Mouse (Mus musculus): ENCODE measurements at regions not wholly inside any gene's neighbourhood (a gene's known extent, or its start where the extent isn't known, plus 50 kb on each side); places are given as distances from the start of the nearest gene placed in this dataset.

- TF ChIP-seq CTCF (IDR thresholded peaks at IDR 0.05; ENCODE audit: control insufficient read depth, insufficient read depth, low read length) (no peak), POLR2A (IDR thresholded peaks at IDR 0.05; ENCODE audit: borderline replicate concordance, control insufficient read depth, low read depth, low read length) (no peak)
- no peak overlapping the region; the same call in 1 of the 2 replicates for H3K27ac ChIP-seq (ENCODE audit: control insufficient read depth, insufficient read depth, low read depth, low read length, poor library complexity)
- WGBS, result 57% methylated on average over 4 of the region's 4 CpGs
- H3K4me1 ChIP-seq (ENCODE audit: control insufficient read depth, insufficient read depth, low read length), result peaks cover 2% of the 10 kb centered on the region
- no peak overlapping the region for H3K4me3 ChIP-seq (replicated peaks; ENCODE audit: control insufficient read depth, low read depth, low read length)
These were observed 135.7 kb upstream of the Pkn2 start for GRCm38 (mm10) chr3:143017480-143017879.

GRCm38 (mm10) chr3:143016758-143017157 lies 135.0 kb upstream of the Pkn2 start:
- H3K27ac ChIP-seq (ENCODE audit: control insufficient read depth, insufficient read depth, low read depth, low read length, poor library complexity), result no peak overlapping the region
- H3K4me3 ChIP-seq (replicated peaks; ENCODE audit: control insufficient read depth, low read depth, low read length), result no peak overlapping the region
- TF ChIP-seq POLR2A (IDR thresholded peaks at IDR 0.05; ENCODE audit: borderline replicate concordance, control insufficient read depth, low read depth, low read length), result no peak
- no peak for TF ChIP-seq CTCF (IDR thresholded peaks at IDR 0.05; ENCODE audit: control insufficient read depth, insufficient read depth, low read length)
- peaks cover 2% of the 10 kb centered on the region for H3K4me1 ChIP-seq (ENCODE audit: control insufficient read depth, insufficient read depth, low read length)
- 6% methylated on average over 5 of the region's 5 CpGs for WGBS

GRCm38 (mm10) chr3:143014421-143014820 lies 132.6 kb upstream of the Pkn2 start:
- 7% methylated on average over 4 of the region's 4 CpGs for WGBS
- Histone ChIP-seq H3K4me1 (ENCODE audit: control insufficient read depth, insufficient read depth, low read length) (peaks cover 2% of the 10 kb centered on the region), H3K4me3 (replicated peaks; ENCODE audit: control insufficient read depth, low read depth, low read length) (no peak overlapping the region), H3K27ac (ENCODE audit: control insufficient read depth, insufficient read depth, low read depth, low read length, poor library complexity) (no peak overlapping the region)
- no peak for TF ChIP-seq POLR2A (IDR thresholded peaks at IDR 0.05; ENCODE audit: borderline replicate concordance, control insufficient read depth, low read depth, low read length)
- no peak for TF ChIP-seq CTCF (IDR thresholded peaks at IDR 0.05; ENCODE audit: control insufficient read depth, insufficient read depth, low read length)

- 82% methylated on average over 3 of the region's 3 CpGs for WGBS
- no peak overlapping the region for H3K4me3 ChIP-seq (replicated peaks; ENCODE audit: control insufficient read depth, low read depth, low read length)
- H3K27ac ChIP-seq (ENCODE audit: control insufficient read depth, insufficient read depth, low read depth, low read length, poor library complexity), result no peak overlapping the region
- TF ChIP-seq POLR2A (IDR thresholded peaks at IDR 0.05; ENCODE audit: borderline replicate concordance, control insufficient read depth, low read depth, low read length) (no peak), CTCF (IDR thresholded peaks at IDR 0.05; ENCODE audit: control insufficient read depth, insufficient read depth, low read length) (no peak)
- no peaks in the 10 kb centered on the region for H3K4me1 ChIP-seq (ENCODE audit: control insufficient read depth, insufficient read depth, low read length)
These were observed 125.2 kb upstream of the Pkn2 start for GRCm38 (mm10) chr3:143007047-143007446.

GRCm38 (mm10) chr3:143001952-143002351 lies 120.1 kb upstream of the Pkn2 start:
- Histone ChIP-seq H3K27ac (ENCODE audit: control insufficient read depth, insufficient read depth, low read depth, low read length, poor library complexity) (no peak overlapping the region), H3K4me3 (replicated peaks; ENCODE audit: control insufficient read depth, low read depth, low read length) (no peak overlapping the region), H3K4me1 (ENCODE audit: control insufficient read depth, insufficient read depth, low read length) (no peaks in the 10 kb centered on the region)
- WGBS, result 81% methylated on average over 5 of the region's 5 CpGs
- TF ChIP-seq CTCF (IDR thresholded peaks at IDR 0.05; ENCODE audit: control insufficient read depth, insufficient read depth, low read length), result no peak

- no peaks in the 10 kb centered on the region for H3K4me1 ChIP-seq (ENCODE audit: control insufficient read depth, insufficient read depth, low read length)
- TF ChIP-seq CTCF (IDR thresholded peaks at IDR 0.05; ENCODE audit: control insufficient read depth, insufficient read depth, low read length) (no peak), POLR2A (IDR thresholded peaks at IDR 0.05; ENCODE audit: borderline replicate concordance, control insufficient read depth, low read depth, low read length) (no peak)
- no peak overlapping the region for H3K27ac ChIP-seq (ENCODE audit: control insufficient read depth, insufficient read depth, low read depth, low read length, poor library complexity)
- no peak overlapping the region for H3K4me3 ChIP-seq (replicated peaks; ENCODE audit: control insufficient read depth, low read depth, low read length)
- 18% methylated on average over 3 of the region's 3 CpGs for WGBS
These were observed 114.4 kb upstream of the Pkn2 start for GRCm38 (mm10) chr3:142995981-142996743.

- no peak for TF ChIP-seq CTCF (IDR thresholded peaks at IDR 0.05; ENCODE audit: control insufficient read depth, insufficient read depth, low read length)
- TF ChIP-seq POLR2A (IDR thresholded peaks at IDR 0.05; ENCODE audit: borderline replicate concordance, control insufficient read depth, low read depth, low read length), result no peak
- whole genome bisulfite sequencing, result 85% methylated on average over 5 of the region's 5 CpGs
- H3K4me3 ChIP-seq (replicated peaks; ENCODE audit: control insufficient read depth, low read depth, low read length), result no peak overlapping the region
- no peaks in the 10 kb centered on the region for H3K4me1 ChIP-seq (ENCODE audit: control insufficient read depth, insufficient read depth, low read length)
- no peak overlapping the region for H3K27ac ChIP-seq (ENCODE audit: control insufficient read depth, insufficient read depth, low read depth, low read length, poor library complexity)
These were observed 102.7 kb upstream of the Pkn2 start for GRCm38 (mm10) chr3:142984547-142984946.

- TF ChIP-seq CTCF (IDR thresholded peaks at IDR 0.05; ENCODE audit: control insufficient read depth, insufficient read depth, low read length) (no peak), POLR2A (IDR thresholded peaks at IDR 0.05; ENCODE audit: borderline replicate concordance, control insufficient read depth, low read depth, low read length) (no peak)
- H3K4me1 ChIP-seq (ENCODE audit: control insufficient read depth, insufficient read depth, low read length), result no peaks in the 10 kb centered on the region
- WGBS, result 79% methylated on average over 3 of the region's 3 CpGs
- no peak overlapping the region for H3K27ac ChIP-seq (ENCODE audit: control insufficient read depth, insufficient read depth, low read depth, low read length, poor library complexity)
- H3K4me3 ChIP-seq (replicated peaks; ENCODE audit: control insufficient read depth, low read depth, low read length), result no peak overlapping the region
These were observed 99.4 kb upstream of the Pkn2 start for GRCm38 (mm10) chr3:142981221-142981620.

GRCm38 (mm10) chr3:142979161-142979560 lies 97.4 kb upstream of the Pkn2 start:
- 52% methylated on average over 4 of the region's 4 CpGs for WGBS
- no peak for TF ChIP-seq POLR2A (IDR thresholded peaks at IDR 0.05; ENCODE audit: borderline replicate concordance, control insufficient read depth, low read depth, low read length)
- TF ChIP-seq CTCF (IDR thresholded peaks at IDR 0.05; ENCODE audit: control insufficient read depth, insufficient read depth, low read length), result no peak
- Histone ChIP-seq H3K27ac (ENCODE audit: control insufficient read depth, insufficient read depth, low read depth, low read length, poor library complexity) (no peak overlapping the region), H3K4me1 (ENCODE audit: control insufficient read depth, insufficient read depth, low read length) (no peaks in the 10 kb centered on the region), H3K4me3 (replicated peaks; ENCODE audit: control insufficient read depth, low read depth, low read length) (no peak overlapping the region)
